Mouse (Mus musculus) kidney, postnatal 0 days (tissue): ENCODE measurements at regions not wholly inside any gene's neighbourhood (a gene's known extent, or its start where the extent isn't known, plus 50 kb on each side); places are given as distances from the start of the nearest gene placed in this dataset.

Experiments
- ATAC-seq: fragments of 200-750 bp; cut with Nextera tagmentation; replicated peaks from 2 replicates; pipeline ENCODE4 v1.8.0; 2017; ENCODE audit warnings: low read depth, moderate number of reproducible peaks, moderate TSS enrichment, moderate library complexity; ENCODE audit not compliant: low FRiP score
- DNase-seq: peaks from one replicate; pipeline ENCODE4 v3.0.0-alpha.2; 2016; ENCODE audit warnings: low spot score
- H3K27ac ChIP-seq: fragments of 300-500 bp; sonication (generic); 2 replicates; pipeline ENCODE4 v1.5.1; 2014; ENCODE audit warnings: mild to moderate bottlenecking
- H3K27me3 ChIP-seq: fragments of 300-500 bp; sonication (generic); 2 replicates; pipeline ENCODE4 v1.6.1; 2014; ENCODE audit warnings: low read length, mixed read lengths; ENCODE audit not compliant: insufficient read depth
- H3K36me3 ChIP-seq: fragments of 300-500 bp; sonication (generic); 2 replicates; pipeline ENCODE4 v1.6.1; 2014; ENCODE audit warnings: low read length, mixed read lengths; ENCODE audit not compliant: insufficient read depth
- H3K4me1 ChIP-seq: fragments of 300-500 bp; sonication (generic); replicated peaks from 2 replicates; pipeline ENCODE4 v1.6.1; 2014; ENCODE audit warnings: antibody characterized with exemption, low read length, mixed read lengths; ENCODE audit not compliant: insufficient read depth
- H3K4me2 ChIP-seq: fragments of 300-500 bp; sonication (generic); 2 replicates; pipeline ENCODE4 v1.6.1; 2014; ENCODE audit warnings: mild to moderate bottlenecking, low read length, moderate library complexity, mixed read lengths
- H3K4me3 ChIP-seq: fragments of 300-500 bp; sonication (generic); replicated peaks from 2 replicates; pipeline ENCODE4 v1.5.1; 2014; ENCODE audit warnings: low read depth, low read length
- H3K9ac ChIP-seq: fragments of 300-500 bp; sonication (generic); 2 replicates; pipeline ENCODE4 v1.6.1; 2014; ENCODE audit warnings: low read depth, low read length
- H3K9me3 ChIP-seq: fragments of 300-500 bp; sonication (generic); replicated peaks from 2 replicates; pipeline ENCODE4 v1.6.1; 2016; ENCODE audit warnings: low read length, inconsistent platforms, mixed read lengths
- CTCF ChIP-seq: IDR thresholded peaks from 2 replicates; pipeline ENCODE4 v1.5.1; 2016; ENCODE audit warnings: antibody characterized with exemption, low read depth, mild to moderate bottlenecking, moderate library complexity
- WGBS: fragments of 180-500 bp; shearing (Covaris S2); extraction: QIAGEN DNeasy Blood & Tissue Kit; methylation state at CpG from one replicate; pipeline ENCODE4 v1.1.7; 2014; 5-methylcytosine and 5-hydroxymethylcytosine counted together

DNA sequence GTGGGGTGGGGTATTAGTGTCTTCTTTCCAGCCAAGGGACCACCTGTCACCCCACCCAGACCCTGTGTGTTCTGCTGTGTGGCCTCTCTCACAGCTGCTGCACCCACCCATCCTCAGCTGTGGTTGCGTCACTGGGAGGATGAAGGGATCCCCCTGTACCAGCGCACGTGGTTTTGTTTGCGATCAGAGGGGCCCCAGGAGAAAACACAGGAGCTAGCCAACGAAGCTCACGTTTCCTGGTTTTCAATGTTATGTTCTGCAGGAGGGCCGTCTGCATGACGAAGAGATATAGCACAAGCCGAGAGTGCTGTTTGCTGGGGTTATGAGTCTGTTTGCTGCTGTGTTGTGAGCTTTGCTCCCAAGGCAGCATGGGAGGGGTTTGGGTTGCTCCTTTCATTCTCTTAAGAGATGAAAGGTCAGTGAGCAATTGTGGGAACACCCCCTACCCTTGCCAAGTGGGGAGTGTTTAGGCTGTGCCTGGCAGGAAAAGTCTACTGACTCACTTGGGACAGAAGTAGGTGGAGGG, 712.4 kb downstream of the Slc22a22 start:
- H3K9me3 ChIP-seq, result no peaks in the 10 kb centered on the region
- no peak for TF ChIP-seq CTCF
- H3K36me3 ChIP-seq, result no peaks in the 10 kb centered on the region
- no peaks in the 10 kb centered on the region for H3K4me1 ChIP-seq
- DNase-seq (peak; percentile 3), ATAC-seq (no peak)
- no peak overlapping the region for H3K4me2 ChIP-seq
- H3K27ac ChIP-seq, result no peak overlapping the region
- no peaks in the 10 kb centered on the region for H3K27me3 ChIP-seq
- 18% methylated on average over 9 of the region's 9 CpGs for WGBS
- H3K4me3 ChIP-seq, result no peak overlapping the region
- no peak overlapping the region for H3K9ac ChIP-seq

- DNase-seq (peak; percentile 16), ATAC-seq (no peak)
- no peaks in the 10 kb centered on the region for H3K9me3 ChIP-seq
- TF ChIP-seq CTCF, result no peak
- WGBS, result 31% methylated on average over 5 of the region's 5 CpGs
- no peak overlapping the region for H3K4me2 ChIP-seq
- H3K9ac ChIP-seq, result no peak overlapping the region
- no peaks in the 10 kb centered on the region for H3K4me1 ChIP-seq
- no peaks in the 10 kb centered on the region for H3K27me3 ChIP-seq
- no peak overlapping the region for H3K27ac ChIP-seq
- H3K36me3 ChIP-seq, result no peaks in the 10 kb centered on the region
- no peak overlapping the region for H3K4me3 ChIP-seq
Measured at GRCm38 (mm10) chr15:56764019-56764418, 713.4 kb downstream of the Slc22a22 start.

- ATAC-seq, result no peak
- H3K27me3 ChIP-seq, result no peaks in the 10 kb centered on the region
- H3K4me1 ChIP-seq, result no peaks in the 10 kb centered on the region
- no peak overlapping the region for H3K4me2 ChIP-seq
- H3K36me3 ChIP-seq, result no peaks in the 10 kb centered on the region
- H3K4me3 ChIP-seq, result no peak overlapping the region
- H3K9ac ChIP-seq, result no peak overlapping the region
- no peak for DNase-seq
- no peaks in the 10 kb centered on the region for H3K9me3 ChIP-seq
- no peak overlapping the region for H3K27ac ChIP-seq
- 46% methylated on average over 1 of the region's 1 CpGs for WGBS
- TF ChIP-seq CTCF, result no peak
Measured at GRCm38 (mm10) chr15:56746698-56747097, 730.7 kb downstream of the Slc22a22 start.

DNA sequence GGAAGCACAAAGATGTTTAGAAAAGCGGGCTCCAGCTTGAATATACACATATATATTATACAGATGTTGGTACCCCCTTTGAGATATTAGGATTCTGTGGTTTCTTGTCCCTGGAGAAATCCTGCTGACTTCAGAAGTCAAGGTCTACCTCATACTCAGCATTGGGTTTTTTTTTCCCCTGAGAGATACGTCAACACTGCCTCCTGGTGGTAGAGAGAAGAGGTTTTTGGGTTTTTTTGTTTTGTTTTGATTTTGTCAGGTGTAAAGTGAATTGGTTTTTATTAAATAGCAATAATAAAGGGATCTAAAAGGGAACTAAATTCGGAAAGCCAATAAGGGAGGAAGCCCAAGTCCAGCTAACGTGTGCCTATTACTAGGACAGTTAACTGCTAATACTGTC, 732.5 kb downstream of the Slc22a22 start:
- H3K36me3 ChIP-seq, result no peaks in the 10 kb centered on the region
- WGBS, result 50% methylated on average over 4 of the region's 4 CpGs
- no peak overlapping the region for H3K4me2 ChIP-seq
- no peak overlapping the region for H3K27ac ChIP-seq
- no peak overlapping the region for H3K4me3 ChIP-seq
- peak; percentile 75 for TF ChIP-seq CTCF
- DNase-seq, result peak; percentile 45
- H3K4me1 ChIP-seq, result no peaks in the 10 kb centered on the region
- H3K9me3 ChIP-seq, result no peaks in the 10 kb centered on the region
- ATAC-seq, result no peak
- H3K27me3 ChIP-seq, result no peaks in the 10 kb centered on the region
- no peak overlapping the region for H3K9ac ChIP-seq
